Mouse (Mus musculus) T-helper 1 cell (primary cell): Measurements from ENCODE around the gene Mybph.

Experiments used
- in situ Hi-C: fragments of 300-600 bp; cut with MboI, MseI; formaldehyde crosslinking; loops from one replicate; pipeline ENCODE4 v1.15.1; 2025; ENCODE audit warnings: high pct_unique_total_duplicates

The Mybph gene

DNA sequence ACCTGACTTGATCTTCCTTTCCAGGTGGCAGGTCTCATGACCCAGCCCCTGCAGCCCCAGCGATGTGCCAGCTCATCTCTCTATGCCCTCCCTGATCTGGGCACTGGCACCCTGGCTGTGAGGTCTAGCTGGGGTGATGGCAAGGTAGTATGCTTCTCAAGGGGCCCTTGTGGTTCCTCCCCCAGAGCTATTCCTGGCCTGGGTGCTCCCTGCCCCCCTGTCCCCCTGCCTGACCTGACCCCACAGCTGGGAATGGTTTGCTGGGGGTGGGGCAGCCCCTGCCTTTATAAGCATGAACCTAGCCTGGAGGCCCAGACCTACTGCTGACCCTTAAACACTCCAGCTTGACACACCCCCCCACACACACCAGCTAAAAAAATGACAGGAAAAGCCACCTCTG is at the start of gene Mybph:
Gene Mybph (plus strand): TSS at position 323 of the 400 bp plus-strand sequence.
- in situ Hi-C loops: no loop called here

DNA sequence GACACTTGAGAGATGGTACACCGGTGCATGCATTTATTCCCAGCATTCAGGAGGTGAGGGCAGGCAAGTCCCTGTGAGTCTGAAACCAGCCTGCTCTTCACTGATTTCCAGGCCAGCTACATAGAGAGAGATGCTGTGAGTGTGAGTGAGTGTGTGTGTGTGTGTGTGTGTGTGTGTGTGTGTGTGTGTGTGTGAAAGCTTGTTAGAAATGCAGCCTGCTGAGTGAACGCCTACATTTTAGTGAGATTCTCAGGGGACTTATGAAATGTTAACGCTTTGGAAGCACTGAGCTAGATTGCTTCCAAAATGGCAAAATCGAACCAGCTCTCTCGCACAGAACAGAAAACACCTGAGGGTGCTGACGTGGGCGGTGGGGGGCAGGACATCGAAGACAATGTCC is 47.2 kb upstream of the Mybph start:
- in situ Hi-C loops: no loop called here

DNA sequence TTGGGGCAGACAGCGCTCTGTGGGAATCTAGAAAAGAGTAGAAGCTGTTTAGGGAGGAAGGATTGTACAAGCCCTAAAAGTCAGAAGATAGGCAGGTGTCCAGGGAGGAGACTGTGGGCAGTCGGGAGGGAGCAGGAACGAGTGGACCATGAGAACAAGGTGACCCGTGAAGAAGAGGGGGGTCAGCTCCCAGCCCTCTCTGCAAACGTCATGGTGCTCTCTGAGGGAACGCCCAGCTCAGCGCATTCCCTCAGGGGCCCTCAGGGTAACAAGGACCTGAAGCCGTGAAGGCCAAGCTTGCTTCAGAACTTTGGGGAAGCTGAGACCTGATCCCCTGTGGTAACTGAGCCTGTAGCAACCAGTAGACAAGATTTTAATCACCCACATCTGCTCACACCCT is 43.2 kb upstream of the Mybph start:
- in situ Hi-C loops: loop anchor here (5.0 kb wide), 2 partner anchors 82 to 182 kb away; partner anchors contain the start of gene Ppfia4

DNA sequence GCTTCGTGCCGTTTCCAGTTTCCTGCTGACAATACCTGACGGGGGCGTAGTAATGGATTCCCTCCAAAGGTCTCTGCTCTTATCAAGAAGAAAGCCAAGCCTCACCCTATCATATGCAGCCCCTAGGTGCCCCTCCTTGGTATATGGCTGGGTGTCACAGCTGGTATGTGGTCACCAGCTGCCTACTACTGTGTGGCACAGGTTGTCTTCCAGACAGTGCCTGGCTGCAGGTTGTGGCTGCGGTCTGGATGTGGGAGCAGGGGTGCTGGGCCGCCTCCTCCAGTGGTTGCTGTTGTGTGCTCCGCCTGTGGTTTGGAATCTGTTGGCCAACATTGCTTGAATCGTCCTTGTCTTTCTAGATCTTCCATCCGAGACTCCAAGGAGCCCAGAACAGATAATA is 42.5 kb upstream of the Mybph start:
- in situ Hi-C loops: loop anchor here (5.0 kb wide), 2 partner anchors 82 to 182 kb away; partner anchors contain the start of gene Ppfia4

DNA sequence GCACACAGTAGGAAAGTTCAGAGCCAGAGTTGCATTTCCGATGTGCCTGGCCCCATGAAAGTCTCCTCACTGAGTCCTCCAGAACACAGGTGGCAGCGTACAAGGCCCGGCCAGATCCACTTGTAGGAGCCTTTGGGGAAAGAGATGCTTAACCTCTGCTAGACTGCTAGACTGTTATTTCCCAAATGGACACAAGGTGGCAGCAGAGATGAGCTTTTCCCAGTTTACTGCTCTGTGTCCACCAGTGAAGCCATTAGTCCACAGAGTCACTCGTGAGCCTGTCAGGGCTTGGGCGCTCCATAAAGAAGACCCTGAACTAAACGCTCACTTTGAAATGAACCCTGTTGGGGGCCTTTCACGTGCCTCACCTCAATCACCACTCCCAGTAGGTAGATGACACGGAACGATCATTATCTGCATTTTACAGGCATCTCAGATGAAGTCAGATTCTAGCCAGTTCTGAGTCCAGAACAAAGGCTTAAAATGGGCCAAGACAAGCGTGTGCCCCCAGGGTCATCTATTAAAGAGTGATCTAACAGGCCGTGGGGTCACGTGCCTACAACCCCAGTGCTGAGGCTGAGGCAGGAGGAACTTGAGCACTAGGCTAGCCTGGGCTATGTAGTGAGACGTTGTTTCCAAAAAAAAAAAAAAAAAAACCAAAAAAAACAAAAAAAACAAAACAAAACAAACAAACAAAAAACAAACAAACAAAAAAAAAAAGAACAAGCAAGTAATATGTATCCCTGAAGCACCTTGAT is 41.4 kb upstream of the Mybph start:
- in situ Hi-C loops: loop anchor here (5.0 kb wide), 2 partner anchors 80 to 180 kb away; partner anchors contain the start of gene Ppfia4

DNA sequence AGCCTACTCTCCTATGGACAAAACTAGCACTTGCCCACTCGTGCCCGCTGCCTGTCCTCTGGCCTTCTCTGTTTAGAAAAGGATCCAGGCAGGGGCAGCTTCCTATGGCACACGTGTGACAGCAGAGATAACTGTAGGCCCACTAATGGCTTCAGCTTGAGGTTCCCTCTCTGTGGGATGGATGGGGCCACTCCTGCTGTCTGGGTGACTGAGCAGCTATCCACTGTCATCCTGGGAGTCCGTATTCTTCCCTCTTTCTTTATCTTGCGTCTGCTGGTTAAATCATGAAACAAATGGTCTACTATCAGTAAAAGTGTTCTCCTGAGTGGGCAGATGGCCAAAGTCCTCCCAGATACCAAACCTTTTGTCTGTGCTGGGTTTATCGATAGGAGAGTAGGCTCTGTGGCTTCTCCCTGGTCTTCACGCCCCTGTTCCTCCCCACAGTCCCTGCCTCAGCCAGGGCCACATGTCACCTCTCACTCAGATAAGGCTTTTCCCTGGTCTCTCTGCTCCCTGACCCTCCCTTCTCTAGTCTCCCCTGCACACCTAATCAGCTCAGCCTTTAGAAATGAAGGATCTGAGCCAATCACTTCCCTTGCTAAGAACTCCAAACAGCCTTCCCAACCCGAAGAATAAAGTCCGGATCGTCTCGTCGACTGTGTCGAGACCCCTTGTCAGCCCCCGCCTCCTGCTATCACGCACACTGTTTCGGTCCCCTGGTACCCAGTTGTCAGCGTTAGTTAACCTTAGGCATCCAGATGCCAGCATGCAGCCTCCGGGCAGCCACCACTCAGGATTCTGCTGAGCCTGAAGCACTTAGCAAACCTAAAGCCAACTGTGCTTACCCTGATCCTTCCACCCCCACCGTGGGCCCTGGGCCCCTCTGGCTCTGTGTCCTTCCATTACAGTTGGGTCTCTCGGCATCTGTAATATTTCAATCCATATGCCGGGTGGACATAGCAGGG is 40.3 kb upstream of the Mybph start:
- in situ Hi-C loops: loop anchor here (5.0 kb wide), 2 partner anchors 79 to 179 kb away; partner anchors contain the start of gene Ppfia4

DNA sequence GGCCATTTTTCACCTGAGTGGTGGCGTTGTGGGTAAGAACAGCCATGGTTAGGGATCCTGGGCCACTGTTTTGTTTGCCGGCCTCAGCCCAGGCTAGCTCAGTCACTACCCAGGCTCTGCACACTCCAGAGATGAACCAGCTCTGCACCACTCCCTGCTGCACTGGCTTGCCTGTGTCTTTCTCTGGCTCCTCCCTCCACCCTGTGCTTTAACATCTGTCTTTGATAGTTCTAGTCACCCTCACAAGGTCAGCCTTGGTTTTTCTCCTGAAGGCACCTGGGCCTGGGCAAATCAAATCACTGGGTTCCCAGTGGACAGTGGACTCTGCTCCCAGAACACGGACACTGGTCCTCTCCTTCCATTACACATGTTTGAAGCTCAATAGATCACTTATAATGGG is 39.1 kb upstream of the Mybph start:
- in situ Hi-C loops: loop anchor here (5.0 kb wide), 2 partner anchors 78 to 178 kb away; partner anchors contain the start of gene Ppfia4

DNA sequence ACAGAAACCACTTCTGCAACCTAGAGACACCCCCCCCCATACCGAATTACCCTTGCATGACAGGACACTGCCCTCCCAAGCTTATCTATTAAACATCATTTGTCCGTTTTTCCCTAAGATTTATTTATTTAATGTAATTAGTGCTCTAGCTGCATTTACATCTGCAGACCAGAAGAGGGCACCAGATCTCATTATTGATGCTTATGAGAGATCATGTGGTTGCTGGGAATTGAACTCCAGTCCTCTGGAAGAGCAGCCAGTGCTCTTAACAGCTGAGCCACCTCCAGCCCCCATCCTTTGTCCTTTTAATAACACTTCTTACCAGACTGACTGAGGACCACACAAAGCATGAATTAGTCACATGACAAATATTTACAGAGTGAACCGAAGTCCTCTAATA is 38.6 kb upstream of the Mybph start:
- in situ Hi-C loops: loop anchor here (5.0 kb wide), 2 partner anchors 78 to 178 kb away; partner anchors contain the start of gene Ppfia4

DNA sequence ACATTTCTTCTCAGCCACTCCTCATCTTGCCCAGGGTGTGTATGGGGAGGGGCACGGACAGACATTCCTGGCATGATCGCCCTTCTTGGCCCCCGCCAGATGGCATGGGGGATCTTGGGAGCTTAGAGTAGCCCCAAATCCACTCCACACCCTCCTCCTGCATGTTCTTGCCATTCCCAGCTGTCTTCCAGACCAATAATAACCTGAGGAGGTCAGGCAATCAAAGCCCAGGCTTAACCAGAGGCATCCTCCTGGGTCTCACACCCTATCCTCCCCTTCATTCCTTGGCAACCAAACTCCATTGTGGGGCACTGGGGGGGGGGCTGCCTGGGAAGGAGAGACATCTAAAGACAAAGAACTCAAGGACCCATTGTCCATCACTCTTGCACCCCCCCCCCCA is 32.8 kb upstream of the Mybph start:
- in situ Hi-C loops: no loop called here

DNA sequence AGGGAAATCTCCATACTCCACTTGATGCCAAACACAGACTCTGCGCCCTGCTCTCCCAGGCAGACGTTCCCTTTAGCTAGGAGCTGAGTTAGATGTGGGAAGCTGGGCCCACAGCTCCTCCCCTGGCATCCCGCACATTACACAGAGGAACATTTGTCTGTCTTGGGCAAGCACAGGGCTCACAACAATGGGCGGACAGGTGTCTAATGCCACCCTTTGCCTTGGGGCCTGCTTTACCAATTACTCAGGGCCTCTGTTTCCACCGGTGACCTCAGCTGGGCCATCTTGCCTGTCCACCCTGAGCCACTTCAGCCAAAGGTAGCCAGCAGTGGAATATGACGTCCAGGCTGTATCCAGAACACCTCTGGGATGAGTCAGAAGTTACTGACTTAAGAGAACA is 31.8 kb upstream of the Mybph start:
- in situ Hi-C loops: no loop called here

DNA sequence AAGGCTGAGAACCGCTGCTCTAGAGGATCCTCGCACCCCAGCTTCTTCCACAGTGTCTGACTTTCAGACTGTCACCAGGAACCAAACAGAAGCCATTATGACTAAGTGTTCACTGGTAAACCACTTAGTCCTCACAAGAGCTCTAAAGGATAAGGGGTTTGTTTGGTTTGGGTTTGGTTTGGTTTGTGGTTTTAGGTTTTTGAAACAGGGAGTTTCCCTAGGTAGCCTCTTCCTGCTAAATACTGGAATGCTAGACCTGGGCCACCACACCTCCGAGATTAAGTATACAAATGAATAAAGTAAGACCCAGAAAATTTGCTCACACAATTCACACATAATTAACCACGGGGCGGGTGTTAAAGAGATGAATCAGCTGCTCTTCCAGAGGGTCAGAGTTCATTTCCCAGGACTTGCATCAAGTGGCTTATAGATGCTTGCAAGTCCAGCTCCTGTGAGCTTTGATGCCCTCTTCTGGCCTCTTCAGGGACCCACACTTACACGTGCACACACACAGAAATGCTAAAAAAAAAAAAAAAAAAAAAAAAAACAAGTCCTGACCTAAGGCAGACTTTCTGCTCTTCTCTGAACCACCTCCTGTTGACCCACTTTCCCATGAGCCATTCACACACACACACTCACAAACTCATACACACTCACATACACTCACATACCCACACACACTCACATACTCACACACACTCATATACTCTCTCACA is 30.6 kb upstream of the Mybph start:
- in situ Hi-C loops: no loop called here

DNA sequence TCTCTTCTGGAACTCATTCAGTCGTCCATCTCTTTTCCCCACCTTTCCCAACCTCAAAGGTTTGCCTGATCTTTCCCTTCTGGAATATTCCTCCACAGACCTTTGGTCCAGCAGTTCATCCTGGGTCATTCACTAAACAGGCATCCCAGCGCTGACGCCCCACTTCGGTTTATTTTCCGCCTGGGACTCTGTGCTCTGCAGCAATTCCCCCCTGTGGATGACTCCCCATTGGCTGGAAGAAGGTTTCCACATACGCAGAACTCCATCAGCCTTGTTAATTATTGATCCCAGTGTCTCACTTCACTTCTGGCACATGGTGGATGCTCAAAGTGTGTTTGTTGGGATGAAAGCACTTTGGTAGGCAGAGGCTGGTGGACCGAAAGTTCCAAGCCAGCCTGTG is 29.8 kb upstream of the Mybph start:
- in situ Hi-C loops: no loop called here

DNA sequence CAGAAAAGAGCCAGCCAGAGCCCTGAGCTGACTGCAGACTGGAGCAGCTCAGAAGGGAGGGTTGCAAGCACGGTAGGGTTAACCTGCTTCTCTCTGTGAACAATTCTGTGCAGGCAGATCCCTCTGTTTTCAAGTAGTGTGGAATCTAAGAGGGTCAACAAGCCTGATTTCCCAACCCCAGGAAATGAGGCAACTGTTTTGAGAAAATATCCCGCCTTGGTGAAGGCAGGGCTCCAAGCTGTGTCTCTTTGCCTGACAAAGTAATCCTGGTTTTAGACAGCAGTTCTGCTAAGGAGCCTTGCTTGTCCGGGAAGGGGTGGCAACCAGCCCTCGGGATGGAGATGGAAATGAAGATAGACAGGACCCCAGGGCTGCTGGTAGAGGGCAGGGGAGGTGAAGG is 28.8 kb upstream of the Mybph start:
- in situ Hi-C loops: no loop called here

DNA sequence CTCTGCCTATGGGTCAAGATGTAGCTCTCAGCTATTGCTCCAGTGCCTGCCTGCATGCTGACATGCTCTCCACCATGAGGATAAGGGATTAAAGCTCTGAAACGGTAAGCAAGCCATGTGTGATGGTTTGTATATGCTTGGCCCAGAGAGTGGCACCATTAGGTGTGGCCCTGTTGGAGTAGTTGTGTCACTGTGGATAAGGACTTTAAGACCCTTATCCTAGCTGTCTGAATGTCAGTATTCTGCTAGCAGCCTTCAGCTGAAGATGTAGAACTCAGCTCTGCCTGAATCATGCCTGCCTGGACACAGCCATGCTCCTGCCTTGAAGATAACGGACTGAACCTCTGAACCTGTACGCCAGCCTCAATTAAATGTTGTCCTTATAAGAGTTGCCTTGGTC is 26.7 kb upstream of the Mybph start:
- in situ Hi-C loops: no loop called here

DNA sequence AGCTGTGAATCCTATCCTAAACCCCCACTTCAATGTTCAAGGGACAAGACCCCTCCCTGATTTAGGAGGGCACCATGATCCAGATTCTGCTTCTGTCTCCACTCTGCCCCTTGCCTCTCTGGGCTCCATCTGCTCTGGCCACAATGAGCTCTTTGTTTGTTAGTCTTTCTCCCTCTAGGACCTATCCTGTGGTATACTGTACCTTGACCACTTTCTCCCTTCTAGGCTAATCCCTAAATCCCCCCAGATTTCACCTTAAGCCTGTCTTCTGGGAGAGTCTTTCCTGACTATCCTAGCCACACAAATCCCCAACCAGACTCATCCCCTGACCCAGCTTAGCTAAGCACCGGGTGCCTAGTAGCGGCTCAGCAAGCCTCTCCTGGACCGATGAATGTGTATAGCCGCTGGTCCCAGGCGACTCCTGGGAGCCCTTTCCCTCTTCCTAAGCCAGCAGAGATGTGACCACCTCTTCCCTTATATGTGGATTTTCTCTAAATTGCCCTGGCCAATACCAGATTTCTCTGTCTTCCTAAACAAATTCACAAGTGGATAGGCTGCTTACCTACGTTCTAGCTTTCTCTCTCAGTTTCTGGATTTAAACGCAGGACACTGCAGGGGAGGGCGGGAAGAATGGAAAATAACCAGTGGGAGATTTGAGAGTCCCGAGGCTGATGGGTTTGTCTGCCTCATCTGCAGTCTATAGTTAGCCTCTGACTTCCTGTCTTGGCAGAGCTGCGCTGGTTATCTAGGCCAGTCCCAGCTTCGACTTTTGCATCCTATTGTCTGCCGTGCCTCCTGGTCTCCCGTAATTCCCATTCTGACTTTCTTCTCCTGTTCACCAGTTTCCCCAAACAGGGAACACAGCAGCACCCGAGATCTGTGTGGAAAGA is 25.6 kb upstream of the Mybph start:
- in situ Hi-C loops: no loop called here

DNA sequence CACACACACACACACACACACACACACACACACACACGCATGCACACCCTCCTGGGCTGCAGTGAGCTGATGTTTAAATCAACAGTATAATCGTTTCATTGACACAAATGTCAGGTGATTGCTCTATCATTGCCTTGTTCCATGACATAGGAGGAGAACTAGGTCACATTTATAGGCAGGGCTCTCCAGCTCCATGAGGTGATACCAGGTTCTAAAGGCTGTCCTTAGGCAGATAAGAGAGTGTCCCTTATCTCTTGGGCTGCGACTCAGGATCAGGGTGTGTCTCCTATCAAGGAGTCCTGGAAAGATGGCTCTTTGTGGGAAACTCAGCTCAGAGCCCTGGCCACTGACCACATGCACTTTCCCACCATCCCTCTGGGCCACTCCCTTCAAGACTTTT is 24.7 kb upstream of the Mybph start:
- in situ Hi-C loops: no loop called here

DNA sequence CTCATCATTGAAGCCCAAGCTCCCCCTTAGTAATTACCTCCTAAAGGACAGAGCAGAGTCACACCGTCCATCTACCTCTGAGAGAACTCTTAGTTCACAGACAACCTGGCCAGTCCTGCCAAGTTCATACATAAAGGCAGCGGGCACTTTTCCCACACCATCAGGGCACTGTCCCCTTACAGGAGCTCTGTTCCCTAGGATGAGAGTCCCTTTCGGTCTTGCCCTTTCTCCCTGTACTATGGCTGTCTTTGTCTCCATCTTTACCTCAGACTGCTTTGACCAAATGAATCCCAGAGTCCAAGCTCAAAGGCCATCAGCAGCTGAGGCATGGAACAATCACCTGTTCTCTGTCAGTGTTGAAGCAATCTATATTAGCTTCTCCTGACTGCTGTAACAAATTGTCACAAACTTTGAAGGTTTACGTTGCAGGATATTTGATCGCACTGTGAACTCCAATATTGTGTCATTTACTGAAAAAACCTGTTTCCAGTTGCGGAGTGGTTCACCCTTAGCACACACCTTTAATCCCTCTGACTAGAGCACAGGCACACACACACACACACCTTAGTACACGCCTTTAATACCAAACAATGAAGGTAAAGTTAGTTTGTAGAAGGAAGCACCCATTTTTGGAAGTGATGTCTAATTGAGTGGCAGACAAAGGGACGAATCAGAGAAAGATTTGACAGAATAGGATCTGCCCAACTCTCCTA is 24.1 kb upstream of the Mybph start:
- in situ Hi-C loops: no loop called here

DNA sequence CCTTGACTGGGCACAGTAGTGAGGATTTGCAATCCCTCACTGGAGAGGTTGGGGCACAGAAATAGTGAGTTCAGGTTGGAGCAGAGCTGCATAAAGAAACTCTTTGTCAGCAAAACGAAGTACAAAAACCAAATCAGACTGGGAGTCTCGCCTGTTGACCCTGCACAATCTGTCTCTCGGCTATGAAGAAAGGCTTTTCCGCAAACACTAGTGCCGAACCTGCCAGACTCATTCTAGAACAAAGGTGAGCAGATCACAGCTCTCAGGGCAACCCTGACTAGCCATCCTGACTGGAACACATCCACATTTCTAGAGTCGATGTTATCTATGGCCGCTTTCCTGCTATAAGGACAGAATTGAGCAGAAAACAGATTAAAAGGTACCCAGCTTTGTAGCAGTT is 20.2 kb upstream of the Mybph start:
- in situ Hi-C loops: no loop called here

DNA sequence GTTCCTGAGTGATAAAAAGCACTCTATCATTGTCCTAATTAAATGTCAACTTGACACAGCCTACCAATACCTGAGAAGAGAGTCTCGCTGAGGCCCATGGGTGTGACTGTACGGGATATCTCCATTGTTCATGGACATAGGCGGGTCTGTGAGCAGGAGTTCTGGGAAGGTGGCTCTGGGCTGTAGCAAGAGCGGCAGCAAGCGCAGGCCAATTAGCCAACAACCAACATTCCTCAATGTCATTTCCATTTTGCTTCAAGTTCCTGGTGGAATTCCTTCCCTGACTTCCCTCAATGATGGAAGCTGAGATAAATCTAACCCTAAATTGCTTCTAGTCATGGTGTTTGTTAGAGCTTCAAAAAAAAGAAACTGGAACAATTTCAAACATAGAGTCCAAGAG is 15.3 kb upstream of the Mybph start:
- in situ Hi-C loops: no loop called here

DNA sequence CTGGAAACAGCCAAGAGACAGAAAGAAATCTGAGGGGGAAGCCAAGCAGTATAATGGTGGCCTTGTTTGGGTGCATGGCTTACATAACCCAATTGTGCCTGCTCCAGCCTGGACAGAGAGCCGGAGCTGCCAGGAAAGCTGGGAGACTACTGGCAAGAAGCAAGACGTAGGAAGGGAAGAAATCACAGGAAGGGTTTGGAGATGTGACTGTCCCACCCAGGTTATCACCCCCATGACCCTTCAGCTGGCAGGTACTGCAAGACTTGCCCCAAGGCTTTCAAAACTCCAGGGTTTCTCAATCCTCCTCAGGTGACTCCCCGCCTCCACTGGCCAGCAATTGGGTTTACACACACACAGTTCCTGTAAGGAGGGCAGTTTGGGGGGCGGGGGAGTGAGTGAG is 11.2 kb upstream of the Mybph start, which contains the start of gene Chil1:
Gene Chil1 (plus strand): TSS at position 152 of the 400 bp plus-strand sequence.
- in situ Hi-C loops: no loop called here
